Mouse (Mus musculus) E14TG2a.4 (cell line): ENCODE data around the gene Cux1.

ENCODE experiments used
- CTCF ChIP-seq: conservative IDR thresholded peaks from 2 replicates; pipeline ENCODE4 v1.5.1; 2014; ENCODE audit warnings: low read length
- NANOG ChIP-seq: IDR thresholded peaks from 2 replicates; pipeline ENCODE4 v1.6.1; 2014; ENCODE audit warnings: borderline replicate concordance, low read length, mixed read lengths
- POU5F1 ChIP-seq: IDR thresholded peaks from 2 replicates; pipeline ENCODE4 v1.6.1; 2014; ENCODE audit warnings: low read length, borderline replicate concordance

- TF ChIP-seq CTCF (no peak), NANOG (no peak), POU5F1 (no peak)
Measured at GRCm38 (mm10) chr5:136398706-136399105, 168.6 kb downstream of the Cux1 start.
